Mouse (Mus musculus) neutrophil, adult 5-6 weeks (primary cell): ENCODE data around the gene Accs. TPM values are rescaled to one million over a fixed set of nuclear protein-coding genes. Genes with fewer than 3 reads are reported as not detected.

ENCODE experiments used
- ATAC-seq: fragments of 151-379, 151-347 bp; 2 replicates; pipeline ENCODE4 v1.8.0; 2017; ENCODE audit warnings: mild to moderate bottlenecking, moderate TSS enrichment; ENCODE audit not compliant: insufficient number of reproducible peaks, poor library complexity, low FRiP score, severe bottlenecking; ENCODE audit errors: extremely low read depth
- total RNA-seq: library from RNA; stranded (forward); fragments of 200-1000 nt; gene quantifications from 2 replicates; pipeline ENCODE4 v1.2.3, GENCODE M21; 2017

Gene Accs
- 11.9 and 13.4 TPM in 2 replicates for total RNA-seq

- peak; percentile 51 for ATAC-seq
Measured at GRCm38 (mm10) chr2:93849505-93850089, at the start of gene Accs. Gene Accs, minus strand, starts transcription at chr2:93849943.

- ATAC-seq = no peak
Measured at GRCm38 (mm10) chr2:93891611-93892280, 42.0 kb upstream of the Accs start.

- ATAC-seq = no peak
Measured at GRCm38 (mm10) chr2:93890143-93890542, 40.4 kb upstream of the Accs start.

DNA sequence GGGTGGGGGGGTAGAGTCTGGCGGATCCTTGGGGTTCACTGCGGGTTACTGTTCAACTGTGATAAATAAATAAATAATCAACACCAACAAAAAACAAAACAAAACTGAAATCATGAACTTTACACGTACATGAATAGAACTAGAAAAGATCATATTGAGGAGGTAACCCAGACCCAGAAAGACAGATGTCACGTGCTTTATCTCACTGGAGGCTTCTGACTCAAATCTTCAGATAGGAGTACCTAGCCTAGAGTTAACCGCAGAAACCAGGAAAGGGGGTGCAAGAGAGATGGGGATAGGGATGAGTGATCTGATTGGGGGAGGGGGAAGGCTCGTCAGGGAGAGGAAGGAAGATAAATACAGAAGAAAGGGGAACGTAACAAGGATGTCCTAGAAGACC lies 39.3 kb upstream of the Accs start:
- ATAC-seq = no peak

- no peak for ATAC-seq
Measured at GRCm38 (mm10) chr2:93888366-93888765, 38.6 kb upstream of the Accs start.

GRCm38 (mm10) chr2:93887273-93887672 lies 37.5 kb upstream of the Accs start:
- no peak for ATAC-seq

DNA sequence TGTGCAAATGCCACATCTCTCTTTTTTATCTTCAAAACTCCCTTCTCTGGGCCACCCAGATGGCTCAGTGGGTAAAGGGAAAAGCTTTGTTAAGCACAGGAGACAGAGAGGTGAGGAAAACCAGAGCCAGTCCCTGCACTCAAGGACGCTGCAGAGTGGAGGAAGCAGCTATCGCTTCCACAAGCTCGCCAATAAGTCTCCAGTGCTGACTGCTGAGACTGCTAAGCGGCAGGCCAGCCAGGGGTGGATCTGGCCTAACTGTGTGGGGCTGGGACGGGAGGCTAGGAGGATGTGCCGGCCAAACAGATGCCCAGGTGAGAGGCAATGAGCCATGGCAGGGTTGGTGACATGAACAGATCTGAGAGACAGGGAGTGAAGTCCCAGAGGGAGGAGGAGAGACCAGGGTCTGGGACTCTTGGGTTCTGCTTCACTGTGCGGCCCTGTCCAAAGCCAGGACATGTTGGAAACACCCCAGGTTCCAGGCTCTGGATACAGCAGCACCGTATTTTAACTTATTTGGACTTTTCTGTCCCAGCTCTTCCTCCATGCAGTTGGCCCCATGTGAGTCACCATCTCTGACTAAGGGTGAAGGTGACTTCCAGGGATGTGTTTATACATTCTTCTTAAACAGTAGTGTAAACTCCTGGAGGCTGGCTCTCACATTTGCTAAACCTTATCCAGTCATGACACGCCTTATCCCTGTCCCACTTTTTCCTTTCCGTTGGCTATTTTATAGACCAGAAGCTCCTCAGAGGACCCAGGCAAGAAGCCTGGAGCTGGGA lies 36.5 kb upstream of the Accs start:
- ATAC-seq = no peak

DNA sequence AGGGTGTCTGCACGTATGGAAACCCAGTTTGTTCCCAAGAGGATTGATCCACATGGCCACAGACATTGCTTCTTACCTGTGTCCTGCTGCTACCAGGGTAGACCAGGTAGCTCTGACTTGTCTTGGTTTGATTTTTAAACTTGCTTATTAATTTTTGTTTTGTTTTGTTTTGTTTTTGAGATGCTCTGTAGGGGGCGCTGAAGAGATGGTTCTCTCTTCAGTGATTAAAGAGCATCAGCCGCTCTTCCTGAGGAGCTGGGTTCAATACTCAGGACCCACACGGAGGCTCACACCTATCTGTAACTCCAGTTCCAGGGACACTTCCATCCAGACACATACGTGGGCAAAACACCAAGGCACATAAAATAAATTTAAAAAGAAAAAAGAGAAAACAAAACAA lies 33.3 kb upstream of the Accs start:
- no peak for ATAC-seq

GRCm38 (mm10) chr2:93881640-93882367 lies 32.1 kb upstream of the Accs start:
- ATAC-seq = no peak

GRCm38 (mm10) chr2:93880981-93881380 lies 31.2 kb upstream of the Accs start:
- ATAC-seq = no peak

DNA sequence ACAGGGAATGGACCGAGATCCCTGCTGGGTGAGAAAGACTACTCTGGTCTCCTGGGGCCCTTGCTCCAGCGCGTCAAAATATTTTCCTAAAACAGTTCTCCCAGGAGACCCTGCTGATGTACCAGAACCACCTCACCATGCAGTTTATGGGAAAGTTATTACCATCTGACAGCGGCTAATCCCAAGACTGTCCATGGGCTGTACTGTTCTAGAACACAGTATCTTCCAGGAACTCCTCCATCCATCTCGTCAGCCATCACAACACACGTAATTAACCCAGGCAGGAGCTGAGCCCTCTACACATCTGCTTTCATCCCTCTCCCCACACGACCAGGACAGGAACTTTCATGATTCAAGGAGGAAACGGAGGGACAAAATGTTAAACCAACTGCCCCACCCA lies 30.7 kb upstream of the Accs start:
- no peak for ATAC-seq

GRCm38 (mm10) chr2:93877005-93877404 lies 27.3 kb upstream of the Accs start:
- no peak for ATAC-seq

DNA sequence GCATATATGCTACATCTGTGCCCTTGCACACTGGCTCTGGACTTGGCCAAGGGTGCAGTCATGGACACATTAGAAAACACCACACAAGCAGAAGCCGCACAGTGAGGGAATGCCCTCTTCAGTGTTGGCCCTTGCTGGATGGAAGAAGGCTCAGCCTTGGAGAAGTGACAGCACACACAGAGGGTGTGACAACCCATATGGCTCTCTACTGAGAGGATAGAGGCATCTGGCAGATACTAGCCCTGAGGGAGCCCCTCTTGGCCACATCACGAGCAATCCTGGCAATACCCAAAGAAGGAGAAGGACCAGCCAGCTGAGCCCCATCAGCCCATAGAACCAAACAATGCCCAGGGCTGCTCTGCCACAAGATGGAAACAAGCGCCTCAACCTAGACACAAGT lies 24.9 kb upstream of the Accs start:
- ATAC-seq = no peak

GRCm38 (mm10) chr2:93874227-93874514 lies 24.4 kb upstream of the Accs start:
- no peak for ATAC-seq

DNA sequence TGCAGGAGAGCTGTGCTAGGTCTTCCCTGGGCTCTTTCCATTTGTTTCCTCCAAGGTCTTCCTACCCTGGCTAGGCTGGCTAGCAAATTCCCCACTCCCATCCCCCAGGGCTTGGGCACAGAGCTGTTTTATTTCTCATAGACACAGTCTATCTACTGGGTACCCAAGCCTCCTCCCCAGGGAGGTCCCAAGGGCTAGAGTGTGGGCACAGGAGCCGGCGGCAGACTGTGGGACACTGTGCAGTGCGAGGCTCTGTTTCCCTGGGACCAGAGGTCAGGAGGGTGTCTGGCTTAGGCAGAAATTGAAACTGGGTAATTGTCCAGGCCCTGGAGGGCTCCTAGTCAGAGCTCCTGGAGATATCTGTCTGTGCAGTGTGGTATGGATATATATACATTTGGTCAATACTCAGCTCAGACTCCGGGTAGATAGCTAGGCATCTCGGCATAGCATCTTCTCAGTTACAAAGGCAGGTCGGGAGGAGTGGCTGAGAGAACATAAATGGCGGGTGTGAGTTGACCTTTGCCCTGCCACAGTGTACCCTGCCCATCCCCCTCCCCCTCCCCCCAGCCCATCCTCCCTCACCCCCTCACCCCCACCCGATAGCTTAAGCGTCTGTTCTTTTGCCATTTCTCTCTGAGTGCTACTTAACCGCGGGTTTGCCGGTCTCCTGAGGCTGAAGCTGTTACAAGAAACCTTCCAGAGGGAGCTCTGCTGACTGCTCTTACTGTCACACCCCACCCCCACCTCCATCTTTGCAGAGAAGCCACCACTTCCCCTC lies 23.9 kb upstream of the Accs start:
- no peak for ATAC-seq

DNA sequence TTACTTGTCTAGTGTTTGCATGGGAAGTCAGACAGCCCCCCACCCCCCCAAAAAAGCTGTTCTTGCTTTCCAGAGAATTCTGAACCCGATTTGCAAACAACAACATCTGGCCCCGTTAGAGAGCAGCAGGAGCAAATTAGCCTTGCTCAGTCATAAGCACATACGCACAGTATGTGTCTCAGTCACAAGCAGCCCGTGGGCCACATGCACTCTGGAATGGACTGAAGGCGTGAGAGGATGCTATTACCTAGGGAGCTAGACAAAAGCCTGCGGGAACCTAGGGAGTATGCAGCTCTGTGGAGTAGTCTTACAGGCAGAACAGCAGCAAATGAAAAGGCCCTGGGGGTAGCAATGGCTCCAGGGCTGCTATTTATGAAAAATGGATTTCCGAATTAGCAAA lies 22.5 kb upstream of the Accs start:
- ATAC-seq = no peak

DNA sequence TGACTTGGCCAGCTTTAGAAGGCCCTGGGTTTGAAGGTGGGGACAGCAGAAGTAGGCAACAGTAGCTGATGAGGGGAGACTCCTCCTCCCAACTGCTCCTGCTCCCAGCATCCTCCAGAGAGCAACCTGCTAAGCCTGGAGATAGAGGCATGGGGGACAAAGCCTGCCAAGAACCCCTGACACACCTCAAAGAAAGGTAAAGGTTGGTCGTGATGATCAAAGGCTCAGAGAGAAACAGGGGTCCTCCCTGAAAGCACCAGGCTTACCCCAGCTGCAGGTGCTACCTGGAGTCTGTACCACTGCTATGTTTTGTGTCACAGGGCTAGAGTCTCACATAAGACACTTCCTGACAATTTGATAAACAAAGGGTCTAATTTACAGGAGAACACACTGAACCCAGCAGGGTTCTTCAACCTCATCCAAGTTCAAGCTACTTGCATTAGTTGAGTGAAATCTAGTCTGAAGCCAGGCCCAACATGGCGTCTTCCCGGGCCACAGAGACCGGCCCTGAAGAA lies 21.7 kb upstream of the Accs start:
- ATAC-seq = no peak

- ATAC-seq = no peak
Measured at GRCm38 (mm10) chr2:93870842-93871241, 21.1 kb upstream of the Accs start.

- no peak for ATAC-seq
Measured at GRCm38 (mm10) chr2:93869107-93869600, 19.4 kb upstream of the Accs start, which contains the start of gene Accsl. Gene Accsl, minus strand, starts transcription at chr2:93869157.
